Mouse (Mus musculus): ENCODE measurements around the gene Smad3.

DNA sequence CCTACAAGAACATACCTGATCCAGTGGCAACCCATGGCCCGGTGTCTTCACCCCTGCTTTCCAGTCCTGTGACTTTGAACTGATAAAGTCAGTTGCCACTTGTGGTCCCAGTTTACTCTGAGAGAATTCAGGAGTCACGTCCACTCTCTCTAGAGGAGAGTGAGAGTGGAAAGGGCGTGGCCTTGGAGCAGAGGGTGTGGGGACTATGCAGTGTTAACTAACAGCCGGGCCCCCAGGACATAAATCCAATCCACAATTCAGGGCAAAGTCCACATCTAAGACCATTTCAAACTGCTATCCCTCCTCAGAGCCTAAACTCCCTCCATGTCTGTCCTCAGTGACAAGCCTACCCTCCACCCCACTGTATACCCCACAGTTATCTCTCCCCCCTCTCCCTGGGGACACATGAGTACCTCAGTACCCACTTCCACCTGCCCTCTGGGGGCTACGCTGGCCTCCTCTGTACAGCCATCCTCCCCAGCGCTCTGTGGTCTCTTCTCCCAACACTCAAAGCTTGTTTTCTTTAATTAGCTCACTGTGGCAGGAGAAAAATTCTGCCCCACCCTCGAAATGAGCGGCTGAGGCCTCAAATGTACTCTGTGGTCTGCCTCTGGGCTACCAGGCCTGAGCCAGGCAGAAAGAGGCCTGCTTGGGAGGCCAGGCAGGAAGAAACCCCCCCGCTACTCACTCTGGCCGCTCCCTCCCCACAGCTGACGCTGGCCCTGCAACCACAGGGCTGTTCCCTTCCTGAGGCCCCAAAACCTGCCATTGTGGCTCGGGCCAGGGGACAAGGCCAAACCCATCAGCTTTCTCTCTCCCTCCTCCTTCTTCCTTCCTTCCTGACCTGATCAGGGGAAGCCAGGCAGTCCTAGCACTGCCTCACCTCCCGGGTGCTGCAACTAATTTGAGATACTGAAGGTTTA is 31.4 kb downstream of the Smad3 start:
- TF ChIP-seq CTCF (IDR thresholded peaks at IDR 0.05; ENCODE audit: control insufficient read depth, insufficient read depth, insufficient replicate concordance, low read depth, low read length), result no peak
- TF ChIP-seq POLR2A (IDR thresholded peaks at IDR 0.05; ENCODE audit: control insufficient read depth, low read depth, low read length), result no peak
